Mouse (Mus musculus): ENCODE data around the gene Usp24.
"Not testable (repeated sequence)": the region's sequence is repeated elsewhere in the genome, so short reads cannot be mapped to it uniquely, and the experiment has no call there.

Usp24 gene

GRCm38 (mm10) chr4:106318976-106319375, 3.0 kb downstream of the Usp24 start:
- DNase-seq (ENCODE audit: low spot score in 2 of 2) = no peak

DNA sequence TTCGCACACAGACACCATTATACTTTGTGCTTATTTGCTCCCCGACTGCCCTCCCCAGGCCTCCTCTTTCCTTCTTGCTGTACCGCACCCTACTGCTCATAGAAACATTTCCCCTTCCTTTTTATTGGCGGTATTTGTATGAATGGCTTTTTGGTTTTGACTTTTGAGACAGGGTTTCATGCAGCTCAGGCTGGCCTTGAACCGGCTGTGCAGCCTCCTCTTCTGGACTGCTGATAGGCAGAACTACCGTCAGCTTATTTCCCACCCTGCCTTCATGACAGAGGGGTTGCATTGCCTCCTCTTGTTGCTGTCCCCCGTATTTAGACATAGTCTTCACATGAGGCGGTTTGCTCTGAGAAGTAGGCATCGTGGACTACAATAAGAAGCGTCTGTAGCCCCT, 6.8 kb downstream of the Usp24 start:
- no peak for DNase-seq (ENCODE audit: low spot score in 2 of 2)

DNA sequence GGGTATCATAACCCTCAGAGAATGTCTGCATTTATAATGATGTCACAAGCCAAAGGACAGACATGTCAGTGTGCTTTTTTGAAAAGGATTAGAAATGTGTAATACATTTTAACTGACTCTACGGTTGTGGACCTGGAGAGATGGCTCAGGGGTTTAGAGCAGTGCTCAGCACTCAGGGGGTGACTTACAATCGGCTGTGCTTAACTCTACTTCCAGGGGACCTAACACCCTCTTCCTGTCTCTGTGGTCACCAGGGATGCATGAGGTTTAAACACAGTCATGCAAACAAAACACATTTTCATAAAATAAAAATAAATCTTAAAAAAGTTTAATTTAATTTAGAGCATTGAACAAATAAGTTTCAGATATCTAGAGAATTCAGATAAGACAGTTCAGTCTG, 7.3 kb downstream of the Usp24 start:
- DNase-seq (ENCODE audit: low spot score in 2 of 2) = no peak

- DNase-seq (ENCODE audit: low spot score in 2 of 2) = no peak
These were observed 11.4 kb downstream of the Usp24 start for GRCm38 (mm10) chr4:106327436-106327835.

DNA sequence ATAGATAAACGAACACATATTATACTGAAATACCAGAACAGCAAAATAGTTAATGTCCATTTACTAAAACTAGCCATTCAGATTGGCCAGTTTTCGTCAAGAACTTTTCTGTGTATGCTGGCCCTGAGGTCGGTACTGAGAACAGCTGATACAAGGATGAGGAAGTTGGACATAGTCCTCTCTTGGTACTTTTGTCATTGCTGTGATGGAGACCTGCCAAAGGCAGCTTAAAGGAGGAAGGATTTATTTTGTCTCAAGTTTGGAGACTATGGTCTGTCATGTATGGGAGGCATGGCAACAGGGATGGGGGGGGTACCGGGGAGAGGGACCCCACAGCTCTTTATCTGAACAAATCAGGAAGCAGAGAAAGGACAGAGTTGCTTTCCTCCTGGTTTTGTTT, 12.7 kb downstream of the Usp24 start:
- DNase-seq (ENCODE audit: low spot score in 2 of 2) = no peak

DNA sequence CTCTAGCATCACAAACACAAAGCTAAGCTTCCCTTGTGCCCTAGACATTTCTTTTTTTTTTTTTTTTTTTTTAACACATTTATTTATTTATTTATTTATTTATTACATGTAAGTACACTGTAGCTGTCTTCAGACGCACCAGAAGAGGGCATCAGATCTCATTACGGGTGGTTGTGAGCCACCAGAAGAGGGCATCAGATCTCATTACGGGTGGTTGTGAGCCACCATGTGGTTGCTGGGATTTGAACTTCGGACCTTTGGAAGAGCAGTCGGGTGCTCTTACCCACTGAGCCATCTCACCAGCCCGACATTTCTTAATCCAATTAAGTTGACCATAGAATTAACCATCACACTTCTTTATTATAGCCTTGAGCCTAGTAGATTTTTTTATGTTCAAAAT, 13.2 kb downstream of the Usp24 start:
- not testable (repeated sequence) for DNase-seq (ENCODE audit: low spot score in 2 of 2)

GRCm38 (mm10) chr4:106330371-106330819, 14.4 kb downstream of the Usp24 start:
- DNase-seq (ENCODE audit: low spot score in 2 of 2) = no peak

DNA sequence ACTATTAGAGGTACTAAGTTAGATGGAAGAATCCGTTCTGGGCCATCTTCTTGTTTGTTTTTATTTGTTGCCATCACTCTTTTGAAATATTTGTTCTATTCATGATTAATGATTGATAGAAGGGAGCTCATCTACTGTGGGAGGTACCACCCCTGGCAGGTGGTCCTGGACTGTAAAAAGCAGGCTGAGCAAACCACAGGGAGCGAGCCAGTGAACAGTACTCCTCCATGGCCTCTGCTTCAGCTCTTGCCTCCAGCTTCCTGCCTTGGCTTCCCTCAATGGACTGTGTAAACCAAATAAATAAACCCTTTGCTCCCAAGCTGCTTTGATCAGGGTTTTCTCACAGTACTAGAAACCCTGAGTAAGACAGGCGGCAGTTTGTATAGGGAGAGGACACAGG, 17.1 kb downstream of the Usp24 start:
- no peak for DNase-seq (ENCODE audit: low spot score in 2 of 2)

DNA sequence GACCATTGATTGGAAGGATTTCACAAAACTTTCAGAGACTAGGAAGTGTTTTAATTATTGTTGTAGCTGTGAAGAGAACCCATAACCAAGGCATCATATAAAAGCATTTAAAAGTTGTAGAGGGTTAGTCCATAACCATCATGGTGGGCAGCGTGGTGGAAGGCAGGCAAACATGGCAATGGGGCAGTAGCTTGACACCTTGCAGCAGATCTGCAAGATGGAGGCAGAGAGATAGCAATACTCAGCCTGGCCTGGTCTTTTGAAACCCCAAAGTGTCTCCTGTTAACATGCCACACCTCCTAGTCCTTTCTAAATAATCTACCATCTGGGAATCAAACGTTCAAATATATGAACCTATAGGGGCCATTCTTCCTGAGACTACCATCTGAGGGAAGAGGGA, 17.6 kb downstream of the Usp24 start:
- DNase-seq (ENCODE audit: low spot score in 2 of 2) = no peak

DNA sequence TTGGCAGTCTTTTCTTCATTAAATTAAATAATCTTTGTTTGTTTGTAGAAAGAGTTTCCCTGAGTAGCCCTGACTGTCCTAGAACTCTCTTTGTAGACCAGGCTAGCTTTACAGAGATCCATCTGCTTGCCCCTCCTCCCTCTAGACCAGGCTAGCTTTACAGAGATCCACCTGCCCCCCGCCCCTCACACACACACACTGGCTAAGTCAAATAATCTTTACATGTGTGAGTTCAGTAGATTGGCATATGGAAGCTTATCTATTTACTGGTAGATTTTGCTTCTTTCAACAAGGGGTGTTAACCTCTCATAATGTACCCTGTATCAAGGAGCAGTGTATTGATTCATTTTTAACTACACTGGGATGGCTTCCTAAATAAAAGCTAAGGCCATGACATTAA, 19.8 kb downstream of the Usp24 start:
- no peak for DNase-seq (ENCODE audit: low spot score in 2 of 2)

DNA sequence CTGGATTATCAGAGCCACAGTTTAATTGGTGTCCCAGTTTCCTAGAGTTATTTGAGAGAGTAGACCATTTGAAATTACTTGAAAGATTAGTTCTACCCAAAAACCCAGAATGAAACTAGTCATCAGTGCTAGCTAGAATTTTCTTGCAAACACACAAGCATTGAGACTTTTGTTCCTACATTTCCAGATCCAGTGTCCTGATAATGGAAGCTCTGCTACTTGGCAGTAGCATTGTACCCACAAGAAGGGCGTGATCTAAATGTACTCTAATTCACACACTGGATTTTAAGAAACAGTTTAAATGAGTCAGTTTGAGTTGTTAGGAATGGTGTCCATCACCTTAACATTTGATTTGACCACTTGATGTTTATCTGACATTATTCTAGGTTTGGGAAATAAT, 31.7 kb downstream of the Usp24 start:
- DNase-seq (ENCODE audit: low spot score in 2 of 2) = no peak

GRCm38 (mm10) chr4:106355025-106355424, 39.0 kb downstream of the Usp24 start:
- DNase-seq (ENCODE audit: low spot score in 2 of 2) = not testable (repeated sequence)

- DNase-seq (ENCODE audit: low spot score in 2 of 2) = no peak
These were observed 54.0 kb downstream of the Usp24 start for GRCm38 (mm10) chr4:106370013-106370412.

GRCm38 (mm10) chr4:106375857-106376256, 59.8 kb downstream of the Usp24 start:
- DNase-seq (ENCODE audit: low spot score in 2 of 2) = peak; percentile 43 to 79

- DNase-seq (ENCODE audit: low spot score in 2 of 2) = no peak
These were observed 63.0 kb downstream of the Usp24 start for GRCm38 (mm10) chr4:106378839-106379572.

- no peak for DNase-seq (ENCODE audit: low spot score in 2 of 2)
These were observed 65.1 kb downstream of the Usp24 start for GRCm38 (mm10) chr4:106381131-106381530.

GRCm38 (mm10) chr4:106389908-106390307, 73.9 kb downstream of the Usp24 start:
- DNase-seq (ENCODE audit: low spot score in 2 of 2) = no peak

DNA sequence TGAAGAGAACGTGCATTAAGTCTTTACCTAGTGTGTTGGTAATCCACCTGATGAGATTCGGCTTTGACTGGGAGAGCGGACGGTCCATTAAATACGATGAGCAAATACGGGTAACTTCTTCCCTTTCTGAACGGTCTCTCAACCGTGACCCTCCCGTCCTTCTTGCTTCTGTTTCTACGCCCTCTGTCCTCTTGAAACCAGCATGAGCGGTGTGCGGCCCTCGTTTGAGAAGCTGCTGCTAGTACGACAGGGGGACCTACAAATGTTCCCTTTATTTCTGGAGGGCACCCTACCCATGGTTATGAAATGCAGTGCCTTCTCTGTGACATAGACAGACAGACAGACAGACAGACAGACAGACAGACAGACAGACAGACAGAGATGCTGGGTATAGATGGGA, 93.6 kb downstream of the Usp24 start:
- no peak for DNase-seq (ENCODE audit: low spot score in 2 of 2)

- DNase-seq (ENCODE audit: low spot score in 2 of 2) = no peak
These were observed 103.2 kb downstream of the Usp24 start for GRCm38 (mm10) chr4:106419256-106419655.

GRCm38 (mm10) chr4:106419791-106420190, 103.8 kb downstream of the Usp24 start:
- DNase-seq (ENCODE audit: low spot score in 2 of 2) = no peak

DNA sequence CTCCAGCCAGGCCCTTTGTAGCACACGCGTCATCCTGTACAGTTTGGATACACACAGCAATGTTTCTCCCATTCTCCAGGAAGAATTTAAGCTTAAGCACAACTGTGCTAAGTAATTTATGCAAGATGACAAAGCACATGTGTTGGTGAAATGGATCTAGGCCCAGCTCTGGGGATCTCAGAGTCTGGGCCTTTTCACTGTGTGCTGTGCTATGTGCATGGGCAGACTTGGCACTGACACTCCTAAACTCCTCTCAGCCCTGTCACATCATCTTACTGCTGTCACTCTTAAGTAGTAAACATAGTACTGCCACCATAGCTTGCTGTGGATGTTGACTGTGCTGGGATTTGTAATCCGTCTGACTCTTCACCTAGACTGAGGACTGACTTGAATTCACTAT, 106.6 kb downstream of the Usp24 start:
- DNase-seq (ENCODE audit: low spot score in 2 of 2) = no peak

DNA sequence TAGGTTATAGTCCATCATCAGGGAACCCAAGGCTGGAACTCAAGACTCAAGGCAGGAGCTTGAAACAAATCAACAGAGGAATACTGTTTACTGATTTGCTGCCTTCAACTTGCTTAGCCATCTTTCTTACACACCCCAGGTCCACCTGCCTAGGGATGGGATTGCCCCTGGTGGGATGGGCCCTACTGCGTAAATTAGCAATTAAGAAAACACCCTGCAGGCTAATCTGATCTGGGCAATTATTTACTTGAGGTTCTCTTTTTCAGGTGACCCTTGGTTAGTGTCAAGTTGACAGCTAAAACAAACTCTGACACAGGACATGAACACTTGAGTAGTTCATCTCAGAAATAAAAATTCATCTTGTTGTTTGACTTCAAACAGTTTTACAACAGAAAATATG, 108.5 kb downstream of the Usp24 start:
- no peak for DNase-seq (ENCODE audit: low spot score in 2 of 2)

GRCm38 (mm10) chr4:106426286-106426685, 110.3 kb downstream of the Usp24 start:
- DNase-seq (ENCODE audit: low spot score in 2 of 2) = no peak

- DNase-seq (ENCODE audit: low spot score in 2 of 2) = no peak
These were observed 112.6 kb downstream of the Usp24 start for GRCm38 (mm10) chr4:106428616-106429015.

Measured in thymus, postnatal 10 days (tissue).